Mouse (Mus musculus): ENCODE measurements around the gene Tnnc2. TPM values are rescaled to one million over a fixed set of nuclear protein-coding genes. Genes with fewer than 3 reads are reported as not detected.

Tnnc2 gene
- polyA plus RNA-seq, 1 experiment from 2014 or later, result 1.4 TPM

DNA sequence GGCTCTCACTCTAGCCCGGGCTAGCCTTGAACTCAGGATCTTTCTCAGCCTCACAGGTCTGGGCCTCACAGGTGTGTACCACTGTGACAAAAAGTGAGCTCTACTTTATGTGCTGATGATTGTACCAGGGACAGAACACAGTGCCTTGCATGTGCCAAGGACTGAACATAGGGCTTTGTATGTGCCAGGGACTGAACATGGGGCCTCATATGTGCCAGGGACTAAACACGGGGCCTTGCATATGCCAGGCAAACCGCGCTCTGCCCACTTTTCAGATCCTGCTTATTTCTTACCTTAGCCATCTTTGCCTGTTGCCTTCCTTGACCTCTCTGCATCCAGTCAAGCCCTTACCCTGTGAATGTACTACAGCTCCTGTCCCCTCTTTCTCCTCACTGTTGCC lies 17.8 kb downstream of the Tnnc2 start:
- Histone ChIP-seq H3K36me3 (ENCODE audit: control insufficient read depth, insufficient read depth, low read length) (peaks cover 45% of the 10 kb centered on the region), H3K9ac (ENCODE audit: low read depth, low read length) (no peak overlapping the region)
- ATAC-seq (replicated peaks; ENCODE audit: insufficient number of reproducible peaks, low FRiP score, low TSS enrichment), result no peak

DNA sequence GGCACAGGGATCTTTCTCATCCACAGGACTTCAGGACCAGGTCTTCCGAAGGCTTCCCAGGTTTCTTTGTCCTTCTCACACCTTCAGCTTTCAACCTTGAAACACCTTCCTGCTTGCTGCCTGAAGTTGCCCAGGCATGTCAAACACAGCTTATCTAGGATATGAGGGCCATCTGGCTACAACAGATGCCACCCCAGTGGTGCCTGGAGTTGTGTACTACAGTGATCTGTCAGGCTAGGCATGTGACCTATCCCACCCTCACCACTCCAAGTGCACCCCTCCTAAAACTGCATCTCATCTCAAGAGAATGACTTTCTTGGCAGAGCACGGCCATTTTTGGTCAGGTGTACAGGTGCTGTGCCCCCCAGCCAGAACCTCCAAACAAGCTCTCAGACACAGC lies 18.3 kb downstream of the Tnnc2 start:
- 82% methylated on average over 2 of the region's 2 CpGs for WGBS (ENCODE audit: insufficient replicate concordance)
- no peaks in the 10 kb centered on the region for H3K27me3 ChIP-seq (ENCODE audit: control insufficient read depth, insufficient read depth, low read length)
- H3K9ac ChIP-seq (ENCODE audit: low read depth, low read length), result no peak overlapping the region
- peak; percentile 50; the same call in 1 of the 2 replicates for ATAC-seq (replicated peaks; ENCODE audit: insufficient number of reproducible peaks, low FRiP score, low TSS enrichment)
- no peaks in the 10 kb centered on the region for H3K9me3 ChIP-seq (replicated peaks; ENCODE audit: control insufficient read depth, low read length)
- no peak overlapping the region for H3K4me2 ChIP-seq
- H3K27ac ChIP-seq (ENCODE audit: low read depth, low read length), result no peak overlapping the region
- no peaks in the 10 kb centered on the region for H3K4me1 ChIP-seq (ENCODE audit: control insufficient read depth, insufficient read depth, low read length)
- peaks cover 47% of the 10 kb centered on the region for H3K36me3 ChIP-seq (ENCODE audit: control insufficient read depth, insufficient read depth, low read length)
- H3K4me3 ChIP-seq (ENCODE audit: low read depth, low read length), result no peak overlapping the region

More for the DNA sequence above, 17.8 kb downstream of the Tnnc2 start:
- no peaks in the 10 kb centered on the region for H3K4me1 ChIP-seq (ENCODE audit: control insufficient read depth, insufficient read depth, low read length)
- H3K4me2 ChIP-seq, result no peak overlapping the region
- H3K27me3 ChIP-seq (ENCODE audit: control insufficient read depth, insufficient read depth, low read length), result no peaks in the 10 kb centered on the region
- 95% methylated on average over 4 of the region's 4 CpGs for WGBS (ENCODE audit: insufficient replicate concordance)
- H3K27ac ChIP-seq (ENCODE audit: low read depth, low read length), result no peak overlapping the region
- no peaks in the 10 kb centered on the region for H3K9me3 ChIP-seq (replicated peaks; ENCODE audit: control insufficient read depth, low read length)
- H3K4me3 ChIP-seq (ENCODE audit: low read depth, low read length), result no peak overlapping the region

DNA sequence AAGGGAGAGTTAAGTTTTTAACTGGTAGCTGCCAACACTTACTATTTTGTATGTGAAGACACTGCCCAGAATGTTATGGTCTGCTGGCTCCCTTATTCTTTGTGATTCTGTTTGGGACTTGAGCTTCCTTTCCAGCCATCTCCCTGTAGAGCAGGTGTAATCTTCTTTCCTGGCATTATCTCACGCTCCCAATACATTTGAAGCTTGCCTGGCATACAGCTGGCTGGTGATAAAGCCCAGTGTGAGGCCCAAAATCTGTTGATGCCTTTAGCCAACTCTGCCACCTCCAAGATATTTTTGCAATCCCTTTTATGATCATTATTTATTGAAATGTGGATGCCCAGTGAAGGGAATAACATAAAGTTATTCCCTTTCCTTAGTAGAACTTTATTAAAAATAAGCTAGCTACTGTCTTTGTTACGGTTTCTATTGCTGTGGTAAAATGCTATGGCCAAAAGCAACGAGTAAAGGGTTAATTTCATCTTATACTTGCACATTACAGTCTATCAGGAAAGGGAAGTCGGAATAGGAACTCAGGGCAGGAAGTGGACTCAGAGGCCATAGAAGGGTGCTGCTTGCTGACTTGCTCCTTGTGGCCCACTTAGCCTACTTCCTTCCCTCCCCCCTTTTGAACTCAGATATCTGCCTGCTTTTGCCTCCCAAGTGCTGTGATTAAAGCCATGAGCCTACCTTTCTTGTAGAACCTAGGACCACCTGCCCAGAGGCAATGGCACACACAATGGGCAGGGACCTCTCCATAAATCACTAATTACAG lies 19.5 kb downstream of the Tnnc2 start:
- no peak for ATAC-seq (replicated peaks; ENCODE audit: insufficient number of reproducible peaks, low FRiP score, low TSS enrichment)
- no peaks in the 10 kb centered on the region for H3K9me3 ChIP-seq (replicated peaks; ENCODE audit: control insufficient read depth, low read length)
- peaks cover 52% of the 10 kb centered on the region for H3K36me3 ChIP-seq (ENCODE audit: control insufficient read depth, insufficient read depth, low read length)
- H3K4me3 ChIP-seq (ENCODE audit: low read depth, low read length), result no peak overlapping the region
- 78% methylated on average over 4 of the region's 4 CpGs for WGBS (ENCODE audit: insufficient replicate concordance)
- peaks cover 6% of the 10 kb centered on the region for H3K4me1 ChIP-seq (ENCODE audit: control insufficient read depth, insufficient read depth, low read length)
- H3K27ac ChIP-seq (ENCODE audit: low read depth, low read length), result no peak overlapping the region
- H3K4me2 ChIP-seq, result no peak overlapping the region
- no peak overlapping the region for H3K9ac ChIP-seq (ENCODE audit: low read depth, low read length)
- no peaks in the 10 kb centered on the region for H3K27me3 ChIP-seq (ENCODE audit: control insufficient read depth, insufficient read depth, low read length)

DNA sequence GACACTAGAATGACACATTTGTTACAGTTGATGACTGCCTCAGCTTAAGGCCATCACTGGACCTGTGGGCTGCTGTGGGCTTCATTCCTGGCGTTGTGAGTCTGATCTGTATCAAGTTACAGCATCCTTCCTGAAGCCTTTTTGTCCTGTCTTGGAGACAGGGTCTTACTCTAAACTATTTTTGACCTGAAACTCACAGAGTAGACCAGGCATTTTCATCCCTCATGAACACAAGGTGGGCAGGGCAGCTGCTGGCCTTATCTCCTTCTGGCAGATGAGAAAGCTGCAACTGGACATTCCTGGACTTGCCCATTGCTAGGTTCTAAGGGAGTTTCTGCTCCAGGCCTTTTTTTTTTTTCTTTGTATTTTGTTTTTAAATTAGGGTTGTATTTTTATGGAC lies 21.1 kb downstream of the Tnnc2 start:
- 58% methylated on average over 1 of the region's 1 CpGs for WGBS (ENCODE audit: insufficient replicate concordance)
- ATAC-seq (replicated peaks; ENCODE audit: insufficient number of reproducible peaks, low FRiP score, low TSS enrichment), result peak; percentile 61
- H3K9ac ChIP-seq (ENCODE audit: low read depth, low read length), result no peak overlapping the region

DNA sequence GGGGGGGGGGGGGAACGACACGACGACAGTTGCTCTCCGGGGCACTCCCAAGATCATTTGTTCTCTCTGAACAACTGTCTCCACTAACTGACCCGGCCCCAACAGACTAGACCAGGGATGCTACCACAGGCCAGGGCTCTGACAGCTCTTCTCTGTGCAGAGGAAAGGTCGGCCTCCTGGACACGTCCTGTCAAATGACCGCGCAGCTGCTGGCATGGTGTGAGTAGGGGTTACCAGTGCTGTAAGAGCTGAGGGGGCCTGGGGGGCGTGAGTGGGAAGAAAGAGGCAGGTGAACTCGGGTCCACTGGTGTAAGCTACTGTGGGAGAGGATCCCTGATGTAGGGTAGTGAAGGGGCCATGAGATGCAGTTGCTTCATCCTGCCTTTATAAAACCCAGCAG lies 21.9 kb downstream of the Tnnc2 start:
- Histone ChIP-seq H3K4me3 (ENCODE audit: low read depth, low read length) (no peak overlapping the region), H3K36me3 (ENCODE audit: control insufficient read depth, insufficient read depth, low read length) (peaks cover 48% of the 10 kb centered on the region), H3K27ac (ENCODE audit: low read depth, low read length) (no peak overlapping the region), H3K9ac (ENCODE audit: low read depth, low read length) (no peak overlapping the region), H3K4me1 (ENCODE audit: control insufficient read depth, insufficient read depth, low read length) (peaks cover 10% of the 10 kb centered on the region), H3K27me3 (ENCODE audit: control insufficient read depth, insufficient read depth, low read length) (no peaks in the 10 kb centered on the region), H3K4me2 (no peak overlapping the region), H3K9me3 (replicated peaks; ENCODE audit: control insufficient read depth, low read length) (no peaks in the 10 kb centered on the region)
- ATAC-seq (replicated peaks; ENCODE audit: insufficient number of reproducible peaks, low FRiP score, low TSS enrichment), result no peak
- WGBS (ENCODE audit: insufficient replicate concordance), result 90% methylated on average over 8 of the region's 11 CpGs

More for the DNA sequence above, 21.1 kb downstream of the Tnnc2 start:
- Histone ChIP-seq H3K27ac (ENCODE audit: low read depth, low read length) (no peak overlapping the region; the same call in 1 of the 2 replicates), H3K36me3 (ENCODE audit: control insufficient read depth, insufficient read depth, low read length) (peaks cover 55% of the 10 kb centered on the region), H3K27me3 (ENCODE audit: control insufficient read depth, insufficient read depth, low read length) (no peaks in the 10 kb centered on the region), H3K4me3 (ENCODE audit: low read depth, low read length) (no peak overlapping the region), H3K9me3 (replicated peaks; ENCODE audit: control insufficient read depth, low read length) (no peaks in the 10 kb centered on the region), H3K4me2 (no peak overlapping the region), H3K4me1 (ENCODE audit: control insufficient read depth, insufficient read depth, low read length) (peaks cover 10% of the 10 kb centered on the region)

DNA sequence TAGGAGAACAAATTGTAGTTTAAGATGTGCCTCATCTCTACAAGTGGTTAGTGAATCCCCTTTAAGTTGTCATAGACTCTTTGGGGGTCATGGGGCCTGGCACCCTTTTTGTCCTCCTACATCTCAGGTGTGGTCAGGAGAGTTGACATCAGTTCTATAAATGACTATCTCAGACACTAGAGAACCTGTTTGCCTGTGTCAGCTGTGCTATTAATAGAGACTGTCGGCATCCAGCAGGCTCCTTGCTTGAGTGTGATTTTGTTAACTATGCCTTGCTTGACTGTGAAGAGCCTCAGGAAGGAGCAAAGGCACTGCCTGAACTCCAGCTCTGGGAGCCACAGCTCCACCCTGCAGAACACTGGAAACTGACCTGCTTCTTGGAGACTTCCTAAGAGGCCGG lies 25.0 kb downstream of the Tnnc2 start:
- WGBS (ENCODE audit: insufficient replicate concordance), result 58% methylated on average over 2 of the region's 2 CpGs
- peak overlapping the region; percentile 20; the same call in 1 of the 2 replicates for H3K4me2 ChIP-seq
- no peak overlapping the region for H3K4me3 ChIP-seq (ENCODE audit: low read depth, low read length)
- H3K4me1 ChIP-seq (ENCODE audit: control insufficient read depth, insufficient read depth, low read length), result peaks cover 10% of the 10 kb centered on the region
- H3K36me3 ChIP-seq (ENCODE audit: control insufficient read depth, insufficient read depth, low read length), result peaks cover 36% of the 10 kb centered on the region
- no peaks in the 10 kb centered on the region for H3K27me3 ChIP-seq (ENCODE audit: control insufficient read depth, insufficient read depth, low read length)
- no peak for ATAC-seq (replicated peaks; ENCODE audit: insufficient number of reproducible peaks, low FRiP score, low TSS enrichment)
- peak overlapping the region; percentile 35; the same call in 1 of the 2 replicates for H3K9ac ChIP-seq (ENCODE audit: low read depth, low read length)
- H3K27ac ChIP-seq (ENCODE audit: low read depth, low read length), result peak overlapping the region; percentile 91
- H3K9me3 ChIP-seq (replicated peaks; ENCODE audit: control insufficient read depth, low read length), result no peaks in the 10 kb centered on the region

DNA sequence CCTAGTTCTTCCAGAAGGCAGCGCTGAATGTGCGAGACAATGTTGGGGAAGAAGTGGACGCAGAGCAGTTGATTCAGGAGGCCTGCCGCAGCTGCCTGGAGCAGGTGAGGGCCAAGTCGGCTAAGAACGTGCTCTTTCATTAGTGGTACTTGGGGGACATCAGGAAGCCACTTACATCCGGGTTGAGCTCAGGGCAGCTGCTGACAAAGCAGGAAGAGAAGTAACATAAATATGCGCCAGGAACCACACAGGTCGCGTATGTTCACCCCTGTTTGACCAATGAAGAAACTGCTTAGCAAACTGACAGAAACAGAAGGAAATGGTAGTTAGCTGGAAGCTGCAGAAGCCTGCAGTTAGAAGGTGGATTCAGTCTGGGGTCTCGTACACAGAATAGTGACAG lies 25.7 kb downstream of the Tnnc2 start:
- no peaks in the 10 kb centered on the region for H3K27me3 ChIP-seq (ENCODE audit: control insufficient read depth, insufficient read depth, low read length)
- WGBS (ENCODE audit: insufficient replicate concordance), result 77% methylated on average over 11 of the region's 11 CpGs
- peak overlapping the region; percentile 91 for H3K27ac ChIP-seq (ENCODE audit: low read depth, low read length)
- no peak for ATAC-seq (replicated peaks; ENCODE audit: insufficient number of reproducible peaks, low FRiP score, low TSS enrichment)
- H3K9me3 ChIP-seq (replicated peaks; ENCODE audit: control insufficient read depth, low read length), result no peaks in the 10 kb centered on the region
- H3K4me2 ChIP-seq, result no peak overlapping the region
- peaks cover 33% of the 10 kb centered on the region for H3K36me3 ChIP-seq (ENCODE audit: control insufficient read depth, insufficient read depth, low read length)
- no peak overlapping the region for H3K9ac ChIP-seq (ENCODE audit: low read depth, low read length)
- H3K4me1 ChIP-seq (ENCODE audit: control insufficient read depth, insufficient read depth, low read length), result peaks cover 10% of the 10 kb centered on the region
- H3K4me3 ChIP-seq (ENCODE audit: low read depth, low read length), result no peak overlapping the region

DNA sequence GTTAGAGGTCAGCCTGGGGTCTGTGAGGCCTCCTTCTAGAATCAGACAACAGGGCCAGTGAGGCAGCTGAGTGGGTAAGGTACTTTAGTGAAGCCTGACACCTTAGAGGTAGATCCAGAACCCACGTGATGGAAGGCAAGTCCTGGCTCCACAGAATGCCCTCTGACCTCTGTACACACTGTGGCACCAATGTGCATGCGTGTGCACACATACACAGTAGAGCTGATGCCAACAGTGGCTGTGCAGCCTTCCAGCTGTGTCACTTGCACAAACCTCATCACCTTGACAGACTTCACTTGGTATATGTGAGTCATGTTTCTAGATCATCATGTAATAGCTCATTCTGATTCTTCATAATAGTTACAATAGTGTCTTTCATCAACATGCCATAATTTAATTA lies 27.3 kb downstream of the Tnnc2 start:
- Histone ChIP-seq H3K9me3 (replicated peaks; ENCODE audit: control insufficient read depth, low read length) (no peaks in the 10 kb centered on the region), H3K4me1 (ENCODE audit: control insufficient read depth, insufficient read depth, low read length) (peaks cover 10% of the 10 kb centered on the region), H3K4me2 (no peak overlapping the region), H3K4me3 (ENCODE audit: low read depth, low read length) (no peak overlapping the region), H3K36me3 (ENCODE audit: control insufficient read depth, insufficient read depth, low read length) (peaks cover 29% of the 10 kb centered on the region), H3K9ac (ENCODE audit: low read depth, low read length) (no peak overlapping the region), H3K27ac (ENCODE audit: low read depth, low read length) (no peak overlapping the region), H3K27me3 (ENCODE audit: control insufficient read depth, insufficient read depth, low read length) (no peaks in the 10 kb centered on the region)
- ATAC-seq (replicated peaks; ENCODE audit: insufficient number of reproducible peaks, low FRiP score, low TSS enrichment), result no peak
- 92% methylated on average over 2 of the region's 2 CpGs for WGBS (ENCODE audit: insufficient replicate concordance)

DNA sequence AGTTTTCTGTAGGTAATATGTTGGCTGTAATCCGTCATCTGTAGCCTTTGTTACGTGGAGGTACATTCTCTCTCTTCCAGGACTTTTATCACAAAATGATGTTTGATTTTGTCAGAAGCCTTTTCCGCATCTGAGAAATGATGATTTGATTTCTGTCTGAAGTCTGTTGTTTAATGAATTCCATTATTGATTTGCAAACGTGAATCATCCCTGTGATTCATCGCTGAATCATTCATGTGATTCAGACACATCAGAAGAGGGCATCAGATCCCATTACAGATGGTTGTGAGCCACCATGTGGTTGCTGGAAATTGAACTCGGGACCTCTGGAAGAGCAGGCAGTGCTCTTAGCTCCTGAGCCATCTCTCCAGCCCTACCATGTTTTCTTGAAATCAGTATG lies 30.8 kb downstream of the Tnnc2 start:
- no peak for ATAC-seq (replicated peaks; ENCODE audit: insufficient number of reproducible peaks, low FRiP score, low TSS enrichment)
- Histone ChIP-seq H3K9ac (ENCODE audit: low read depth, low read length) (no peak overlapping the region), H3K4me3 (ENCODE audit: low read depth, low read length) (no peak overlapping the region), H3K4me2 (no peak overlapping the region), H3K36me3 (ENCODE audit: control insufficient read depth, insufficient read depth, low read length) (peaks cover 7% of the 10 kb centered on the region), H3K4me1 (ENCODE audit: control insufficient read depth, insufficient read depth, low read length) (peaks cover 12% of the 10 kb centered on the region), H3K27me3 (ENCODE audit: control insufficient read depth, insufficient read depth, low read length) (no peaks in the 10 kb centered on the region), H3K9me3 (replicated peaks; ENCODE audit: control insufficient read depth, low read length) (no peaks in the 10 kb centered on the region), H3K27ac (ENCODE audit: low read depth, low read length) (no peak overlapping the region)
- 92% methylated on average over 6 of the region's 6 CpGs for WGBS (ENCODE audit: insufficient replicate concordance)

All from heart, embryonic 11.5 days (tissue).